Mouse (Mus musculus) bone marrow macrophage, adult 2 months (primary cell): Measurements from ENCODE around the gene Cdyl2.

Source experiments
- CTCF ChIP-seq: IDR thresholded peaks from 2 replicates; pipeline ENCODE4 v1.5.1; 2012; ENCODE audit warnings: low read depth, mild to moderate bottlenecking, low read length, moderate library complexity
- POLR2A ChIP-seq: IDR thresholded peaks from 2 replicates; pipeline ENCODE4 v1.6.1; 2012; ENCODE audit warnings: mild to moderate bottlenecking, low read depth, low read length, borderline replicate concordance

DNA sequence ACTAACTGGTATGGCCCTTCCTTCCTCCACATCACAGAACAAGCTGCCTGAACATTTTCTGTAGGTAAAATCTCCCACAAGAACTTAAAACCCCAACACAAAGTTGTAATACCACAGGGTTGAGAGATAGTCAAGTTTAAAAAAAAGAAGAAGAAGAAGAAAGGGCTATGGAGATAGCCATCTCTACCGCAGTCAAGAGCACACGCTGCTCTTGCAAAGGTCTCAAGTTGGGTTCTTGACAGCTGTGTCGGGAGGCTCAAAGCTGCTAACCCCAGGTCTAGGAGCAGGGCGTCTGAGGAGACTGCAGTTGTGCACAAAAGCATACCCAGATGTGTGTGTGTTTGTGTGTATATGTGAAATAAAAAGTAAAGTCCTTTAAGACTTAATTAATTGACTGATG, 142.2 kb downstream of the Cdyl2 start:
- no peak for TF ChIP-seq CTCF
- no peak for TF ChIP-seq POLR2A
